In genomic region chr5:39612240-39612639, GRCm38 (mm10) we compare ENCODE assay signal across 20 mouse cellular contexts.
DNase-seq lines count a peak whose midpoint lies in the region; ATAC-seq and TF ChIP-seq lines count a peak whose summit lies in the region.
"Had no signal": no experiment of that assay in that cellular context is flagged by ENCODE, and none has a peak within 500 bp of the region (broad histone marks: within the 10 kb centered on the region; RNA-seq: fewer than 3 reads in every experiment).

No protein-coding gene starts in this region.

- WGBS in heart, postnatal 0 days = 37% methylated on average over 2 of the region's 2 CpGs
- 38% methylated on average over 2 of the region's 2 CpGs for WGBS in heart, embryonic 11.5 days (ENCODE audit: insufficient replicate concordance)
- 48% methylated on average over 2 of the region's 2 CpGs for WGBS in lung, postnatal 0 days
- WGBS in lung, adult 2 months = 45% methylated on average over 2 of the region's 2 CpGs
- 65% methylated on average over 2 of the region's 2 CpGs for WGBS in intestine, embryonic 16.5 days

- H3K4me3 ChIP-seq in heart, postnatal 0 days (ENCODE audit: low read depth, low read length) = no peak overlapping the region
- H3K4me3 ChIP-seq in heart, embryonic 11.5 days (ENCODE audit: low read depth, low read length) = no peak overlapping the region
- no peak overlapping the region for H3K4me3 ChIP-seq in lung, postnatal 0 days (ENCODE audit: low read depth, low read length)
- H3K4me3 ChIP-seq in lung, adult 2 months (replicated peaks; ENCODE audit: extremely low read depth, low read depth, low read length) = no peak overlapping the region
- H3K4me3 ChIP-seq in intestine, embryonic 16.5 days (ENCODE audit: low read length) = no peak overlapping the region
- H3K4me3 ChIP-seq: embryonic facial prominence, embryonic 13.5 days; heart, adult 2 months; layer of hippocampus, adult 2 months; limb, embryonic 10.5 days; liver, embryonic 12.5 days; lung, embryonic 15.5 days had no signal

- intact Hi-C loops in left cerebral cortex, postnatal 36 days (cut with DNase I) = no loop called here

- no peak for TF ChIP-seq POLR2A in lung, adult 2 months (IDR thresholded peaks at IDR 0.05; ENCODE audit: borderline replicate concordance, extremely low read depth, low read depth, low read length)

- no peak for ATAC-seq in heart, postnatal 0 days (ENCODE audit: insufficient read depth, low read depth)
- ATAC-seq in heart, embryonic 11.5 days (replicated peaks; ENCODE audit: insufficient number of reproducible peaks, low FRiP score, low TSS enrichment) = no peak
- ATAC-seq in lung, postnatal 0 days = no peak
- ATAC-seq in intestine, embryonic 16.5 days = 0 out of 2 replicates have a peak, but pooled peaks have one; percentile 48
- ATAC-seq: hindbrain, postnatal 0 days; liver, embryonic 12.5 days; midbrain, embryonic 16.5 days had no signal

- DNase-seq in heart, postnatal 0 days (ENCODE audit: low spot score) = peak; percentile 17
- peak; percentile 9 for DNase-seq in lung, postnatal 0 days (ENCODE audit: low spot score)
- no peak for DNase-seq in lung, adult 2 months
- DNase-seq in left cerebral cortex, postnatal 36 days (ENCODE audit: low spot score in 2 of 2) = no peak
- DNase-seq in urinary bladder, postnatal 36 days (ENCODE audit: low spot score in 2 of 2) = no peak
- DNase-seq: cerebellum, adult 9-10 months; gastrocnemius, postnatal 10 days; heart, postnatal 14 days; right cerebral cortex, adult 18-20 months; thymus, postnatal 4 days had no signal

- no peaks in the 10 kb centered on the region for H3K36me3 ChIP-seq in heart, postnatal 0 days (replicated peaks; ENCODE audit: control insufficient read depth, insufficient read depth, low read length)
- no peaks in the 10 kb centered on the region for H3K36me3 ChIP-seq in heart, embryonic 11.5 days (ENCODE audit: control insufficient read depth, insufficient read depth, low read length)
- H3K36me3 ChIP-seq in lung, postnatal 0 days (ENCODE audit: insufficient read depth, low read length) = no peaks in the 10 kb centered on the region
- H3K36me3 ChIP-seq in intestine, embryonic 16.5 days (ENCODE audit: control insufficient read depth, insufficient read depth, low read length) = 0 out of 2 replicates have a peak, but pooled peaks cover 10% of the 10 kb centered on the region
- H3K36me3 ChIP-seq: limb, embryonic 10.5 days; liver, embryonic 12.5 days; lung, embryonic 15.5 days had no signal

- no peaks in the 10 kb centered on the region for H3K9me3 ChIP-seq in heart, postnatal 0 days (replicated peaks; ENCODE audit: control insufficient read depth, low read length)
- no peaks in the 10 kb centered on the region for H3K9me3 ChIP-seq in heart, embryonic 11.5 days (replicated peaks; ENCODE audit: control insufficient read depth, low read length)
- H3K9me3 ChIP-seq in lung, postnatal 0 days (ENCODE audit: low read length) = no peaks in the 10 kb centered on the region
- H3K9me3 ChIP-seq in intestine, embryonic 16.5 days (ENCODE audit: control insufficient read depth, low read length) = no peaks in the 10 kb centered on the region
- H3K9me3 ChIP-seq: embryonic facial prominence, embryonic 13.5 days; limb, embryonic 10.5 days; liver, embryonic 12.5 days; lung, embryonic 15.5 days had no signal

- no peak for TF ChIP-seq EP300 in heart, postnatal 0 days (IDR thresholded peaks at IDR 0.05; ENCODE audit: low read depth)
- no peak for TF ChIP-seq EP300 in lung, postnatal 0 days (IDR thresholded peaks at IDR 0.05)

- no peak overlapping the region for H3K27ac ChIP-seq in heart, postnatal 0 days (ENCODE audit: low read depth)
- H3K27ac ChIP-seq in heart, embryonic 11.5 days (ENCODE audit: low read depth, low read length) = no peak overlapping the region
- no peak overlapping the region for H3K27ac ChIP-seq in lung, postnatal 0 days (ENCODE audit: low read length)
- no peak overlapping the region for H3K27ac ChIP-seq in intestine, embryonic 16.5 days (ENCODE audit: low read length)
- H3K27ac ChIP-seq: embryonic facial prominence, embryonic 13.5 days; heart, adult 2 months; hindbrain, postnatal 0 days; layer of hippocampus, adult 2 months; limb, embryonic 10.5 days; liver, embryonic 12.5 days; lung, embryonic 15.5 days had no signal

- no peak overlapping the region for H3K9ac ChIP-seq in heart, postnatal 0 days (replicated peaks; ENCODE audit: low read depth, low read length)
- H3K9ac ChIP-seq in heart, embryonic 11.5 days (ENCODE audit: low read depth, low read length) = no peak overlapping the region
- no peak overlapping the region for H3K9ac ChIP-seq in lung, postnatal 0 days (replicated peaks; ENCODE audit: low read depth)
- no peak overlapping the region for H3K9ac ChIP-seq in intestine, embryonic 16.5 days (ENCODE audit: low read depth, low read length)
- H3K9ac ChIP-seq: embryonic facial prominence, embryonic 13.5 days; liver, embryonic 12.5 days; lung, embryonic 15.5 days had no signal

- no peaks in the 10 kb centered on the region for H3K27me3 ChIP-seq in heart, postnatal 0 days (ENCODE audit: control insufficient read depth, insufficient read depth, low read length)
- no peaks in the 10 kb centered on the region for H3K27me3 ChIP-seq in heart, embryonic 11.5 days (ENCODE audit: control insufficient read depth, insufficient read depth, low read length)
- H3K27me3 ChIP-seq in lung, postnatal 0 days (replicated peaks; ENCODE audit: insufficient read depth, low read length) = no peaks in the 10 kb centered on the region
- no peaks in the 10 kb centered on the region for H3K27me3 ChIP-seq in intestine, embryonic 16.5 days (replicated peaks; ENCODE audit: control insufficient read depth, insufficient read depth, low read length)
- H3K27me3 ChIP-seq: embryonic facial prominence, embryonic 13.5 days; liver, embryonic 12.5 days; lung, embryonic 15.5 days had no signal

- H3K4me1 ChIP-seq in heart, postnatal 0 days (ENCODE audit: control insufficient read depth, insufficient read depth) = no peaks in the 10 kb centered on the region
- no peaks in the 10 kb centered on the region for H3K4me1 ChIP-seq in heart, embryonic 11.5 days (ENCODE audit: control insufficient read depth, insufficient read depth, low read length)
- H3K4me1 ChIP-seq in lung, postnatal 0 days (ENCODE audit: insufficient read depth, low read depth, low read length) = no peaks in the 10 kb centered on the region
- no peaks in the 10 kb centered on the region for H3K4me1 ChIP-seq in lung, adult 2 months (ENCODE audit: control insufficient read depth, insufficient read depth, low read length)
- H3K4me1 ChIP-seq in intestine, embryonic 16.5 days (ENCODE audit: control insufficient read depth, insufficient read depth, low read length) = 0 out of 2 replicates have a peak, but pooled peaks cover 3% of the 10 kb centered on the region
- H3K4me1 ChIP-seq: embryonic facial prominence, embryonic 13.5 days; limb, embryonic 10.5 days; liver, embryonic 12.5 days; lung, embryonic 15.5 days had no signal

- no peak for TF ChIP-seq CTCF in heart, postnatal 0 days (IDR thresholded peaks at IDR 0.05; ENCODE audit: low read depth)
- no peak for TF ChIP-seq CTCF in lung, postnatal 0 days (IDR thresholded peaks at IDR 0.05)
- no peak for TF ChIP-seq CTCF in lung, adult 2 months (IDR thresholded peaks at IDR 0.05; ENCODE audit: insufficient read depth, low read length)

- no peak overlapping the region for H3K4me2 ChIP-seq in heart, postnatal 0 days (ENCODE audit: low read depth, low read length)
- no peak overlapping the region for H3K4me2 ChIP-seq in heart, embryonic 11.5 days
- no peak overlapping the region for H3K4me2 ChIP-seq in lung, postnatal 0 days (replicated peaks; ENCODE audit: low read depth, low read length)
- H3K4me2 ChIP-seq in intestine, embryonic 16.5 days (ENCODE audit: low read depth, low read length) = no peak overlapping the region
- H3K4me2 ChIP-seq: embryonic facial prominence, embryonic 13.5 days; liver, embryonic 12.5 days; lung, embryonic 15.5 days had no signal

Comparison
In these comparisons a context has a peak if more than half of its experiments do, and no peak if none do; other contexts are left out.
1. DNase-seq: peak in heart, postnatal 0 days (single experiment) and lung, postnatal 0 days (single experiment); none in lung, adult 2 months (single experiment), left cerebral cortex, postnatal 36 days (0 of 2) and urinary bladder, postnatal 36 days (0 of 2).